Mouse (Mus musculus): ENCODE data around the gene Rpusd1. TPM values are rescaled to one million over a fixed set of nuclear protein-coding genes. Genes with fewer than 3 reads are reported as not detected.

Rpusd1 gene
- total and polyA plus RNA-seq, 3 experiments, result 8.2 to 23.9 TPM; not detected in 1

DNA sequence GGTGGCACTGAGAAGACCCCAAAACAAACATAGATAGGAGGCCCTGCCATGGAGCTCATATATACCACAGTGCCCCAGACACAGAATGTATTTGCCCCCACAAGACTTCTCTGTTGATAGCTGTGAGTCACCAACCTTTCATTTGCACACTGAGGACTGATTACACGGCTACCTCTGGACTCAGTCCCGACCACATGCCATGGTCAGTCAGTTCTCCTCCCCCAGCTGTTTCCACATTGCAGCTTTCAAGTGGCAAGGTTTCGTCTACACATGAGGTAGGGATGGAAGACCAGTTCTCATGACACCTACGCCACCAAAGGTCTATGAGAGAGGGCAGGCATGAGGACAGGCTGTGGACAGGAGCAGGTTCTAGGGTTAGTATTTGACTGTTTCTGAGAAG lies 16.3 kb upstream of the Rpusd1 start:
- Histone ChIP-seq H3K27ac (ENCODE audit: control insufficient read depth, low read depth, low read length) (no peak overlapping the region), H3K27me3 (ENCODE audit: control insufficient read depth in 1 of 2, insufficient read depth in 2 of 2, low read length in 2 of 2) (peaks cover 0 to 9% of the 10 kb centered on the region in 2 experiments; a peak in 3 of 4 replicates), H3K79me2 (ENCODE audit: control insufficient read depth, insufficient read depth, low read length, poor library complexity) (no peaks in the 10 kb centered on the region), H3K9ac (ENCODE audit: control insufficient read depth, low read depth, low read length, poor library complexity, severe bottlenecking) (no peak overlapping the region), H3K4me1 (ENCODE audit: control insufficient read depth in 1 of 2, insufficient read depth in 2 of 2, low read length in 2 of 2) (peaks cover 0 to 9% of the 10 kb centered on the region in 2 experiments; a peak in 2 of 4 replicates), H3K36me3 (ENCODE audit: control insufficient read depth in 1 of 2, insufficient read depth in 2 of 2, low read length in 2 of 2) (no peaks in the 10 kb centered on the region), H3K9me3 (replicated peaks; ENCODE audit: insufficient read depth, low read length) (no peaks in the 10 kb centered on the region), H3K4me3 (ENCODE audit: control insufficient read depth in 1 of 2, insufficient read depth in 1 of 2, low read depth in 2 of 2, low read length in 2 of 2) (no peak overlapping the region)
- no peak for TF ChIP-seq NELFE (IDR thresholded peaks at IDR 0.05; ENCODE audit: low read depth, low read length)
- no peak for TF ChIP-seq E2F4 (IDR thresholded peaks at IDR 0.05; ENCODE audit: borderline replicate concordance, low read depth, low read length)
- no peak for TF ChIP-seq ZNF384 (IDR thresholded peaks at IDR 0.05; ENCODE audit: low read depth, low read length)
- no peak for TF ChIP-seq ZMIZ1 (IDR thresholded peaks at IDR 0.05; ENCODE audit: low read depth, low read length)
- no peak for TF ChIP-seq MYC (IDR thresholded peaks at IDR 0.05; ENCODE audit: low read depth, low read length)
- TF ChIP-seq ZKSCAN1 (IDR thresholded peaks at IDR 0.05; ENCODE audit: low read depth, low read length), result no peak
- TF ChIP-seq SIN3A (IDR thresholded peaks at IDR 0.05; ENCODE audit: low read length), result no peak
- no peak for DNase-seq (ENCODE audit: low read depth, low spot score)

DNA sequence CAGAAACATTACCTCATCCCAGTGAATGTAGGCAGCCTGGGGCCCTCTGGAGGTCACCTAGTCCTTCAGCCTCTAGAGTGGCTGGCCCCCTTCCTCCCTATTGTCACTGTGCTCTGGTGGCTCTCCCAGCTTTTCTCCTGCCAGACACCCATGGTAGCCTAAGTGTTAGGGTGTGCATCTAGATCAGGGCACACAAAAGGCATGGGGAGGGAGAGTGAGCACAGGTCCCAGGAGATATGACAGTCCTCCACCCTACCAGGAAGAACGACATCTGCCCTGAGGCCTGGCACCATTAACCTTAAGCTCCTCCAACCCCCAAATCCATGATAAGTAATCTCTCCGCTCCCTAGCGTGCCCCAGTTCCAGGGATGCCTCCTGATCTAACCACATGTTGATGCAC lies 11.8 kb upstream of the Rpusd1 start:
- Histone ChIP-seq H3K9me3 (replicated peaks; ENCODE audit: insufficient read depth, low read length) (no peaks in the 10 kb centered on the region), H3K9ac (ENCODE audit: control insufficient read depth, low read depth, low read length, poor library complexity, severe bottlenecking) (no peak overlapping the region), H3K4me3 (ENCODE audit: control insufficient read depth in 1 of 2, insufficient read depth in 1 of 2, low read depth in 2 of 2, low read length in 2 of 2) (no peak overlapping the region), H3K27me3 (ENCODE audit: control insufficient read depth in 1 of 2, insufficient read depth in 2 of 2, low read length in 2 of 2) (0 out of 4 replicates have a peak, but pooled peaks cover 0 to 1% of the 10 kb centered on the region in 2 experiments), H3K27ac (ENCODE audit: control insufficient read depth, low read depth, low read length) (no peak overlapping the region), H3K36me3 (ENCODE audit: control insufficient read depth in 1 of 2, insufficient read depth in 2 of 2, low read length in 2 of 2) (no peaks in the 10 kb centered on the region), H3K79me2 (ENCODE audit: control insufficient read depth, insufficient read depth, low read length, poor library complexity) (no peaks in the 10 kb centered on the region), H3K4me1 (ENCODE audit: control insufficient read depth in 1 of 2, insufficient read depth in 2 of 2, low read length in 2 of 2) (peaks cover 0 to 10% of the 10 kb centered on the region in 2 experiments; a peak in 2 of 4 replicates)
- DNase-seq (ENCODE audit: low read depth, low spot score), result no peak
- no peak for TF ChIP-seq ZMIZ1 (IDR thresholded peaks at IDR 0.05; ENCODE audit: low read depth, low read length)
- 0 out of 4 replicates have a peak, but pooled peaks of 1 of the 2 experiments have one; percentile 15 for TF ChIP-seq POLR2A (IDR thresholded peaks at IDR 0.05; ENCODE audit: control insufficient read depth in 1 of 2, insufficient read depth in 1 of 2, low read depth in 1 of 2, low read length in 2 of 2, poor library complexity in 1 of 2)

DNA sequence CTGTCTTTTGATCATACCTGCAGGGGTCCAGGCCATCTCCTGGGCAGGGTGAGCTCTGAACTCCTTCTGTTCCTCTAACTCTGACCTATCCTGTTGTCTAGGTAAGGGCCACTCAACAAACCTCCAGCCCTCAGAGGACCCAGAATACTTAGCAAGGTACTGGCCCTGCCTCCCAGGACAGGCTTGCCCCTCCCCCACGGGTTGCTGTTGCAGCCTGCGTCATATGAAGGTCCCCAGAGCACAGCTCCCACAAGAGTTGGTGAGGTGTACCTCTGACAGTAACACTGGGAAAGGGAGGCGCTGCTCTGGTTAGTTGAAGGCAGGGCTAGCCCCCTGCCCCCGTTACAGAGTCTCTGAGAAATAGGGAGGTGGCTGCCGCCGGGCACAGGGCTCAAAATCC lies 11.3 kb upstream of the Rpusd1 start:
- TF ChIP-seq GATA1 (IDR thresholded peaks at IDR 0.05; ENCODE audit: low read depth, low read length) (no peak), HCFC1 (IDR thresholded peaks at IDR 0.05; ENCODE audit: low read depth, low read length) (no peak), TBP (IDR thresholded peaks at IDR 0.05; ENCODE audit: low read depth, low read length) (no peak)
- Histone ChIP-seq H3K4me3 (ENCODE audit: control insufficient read depth in 1 of 2, insufficient read depth in 1 of 2, low read depth in 2 of 2, low read length in 2 of 2) (no peak overlapping the region), H3K79me2 (ENCODE audit: control insufficient read depth, insufficient read depth, low read length, poor library complexity) (no peaks in the 10 kb centered on the region), H3K27ac (ENCODE audit: control insufficient read depth, low read depth, low read length) (no peak overlapping the region), H3K9me3 (replicated peaks; ENCODE audit: insufficient read depth, low read length) (no peaks in the 10 kb centered on the region), H3K27me3 (ENCODE audit: control insufficient read depth in 1 of 2, insufficient read depth in 2 of 2, low read length in 2 of 2) (0 out of 4 replicates have a peak, but pooled peaks cover 0 to 1% of the 10 kb centered on the region in 2 experiments), H3K36me3 (ENCODE audit: control insufficient read depth in 1 of 2, insufficient read depth in 2 of 2, low read length in 2 of 2) (no peaks in the 10 kb centered on the region), H3K4me1 (ENCODE audit: control insufficient read depth in 1 of 2, insufficient read depth in 2 of 2, low read length in 2 of 2) (peaks cover 0 to 10% of the 10 kb centered on the region in 2 experiments; a peak in 2 of 4 replicates), H3K9ac (ENCODE audit: control insufficient read depth, low read depth, low read length, poor library complexity, severe bottlenecking) (no peak overlapping the region)
- no peak for DNase-seq (ENCODE audit: low read depth, low spot score)

Data from MEL (cell line).